Mouse (Mus musculus) E14TG2a.4 (cell line): Measurements from ENCODE around the gene Vegfc.

ENCODE experiments used
- H3K27me3 ChIP-seq: 2 replicates; pipeline ENCODE4 v1.6.1; 2014; ENCODE audit warnings: low read length, control low read depth; ENCODE audit not compliant: insufficient read depth
- H3K36me3 ChIP-seq: 2 replicates; pipeline ENCODE4 v1.6.1; 2014; ENCODE audit warnings: low read length, control low read depth; ENCODE audit not compliant: insufficient read depth
- H3K4me1 ChIP-seq: replicated peaks from 2 replicates; pipeline ENCODE4 v1.6.1; 2014; ENCODE audit warnings: low read depth, low read length, control low read depth
- H3K4me3 ChIP-seq: replicated peaks from 2 replicates; pipeline ENCODE4 v1.5.1; 2014; ENCODE audit warnings: mild to moderate bottlenecking, low read length
- H3K9me3 ChIP-seq: 2 replicates; pipeline ENCODE4 v1.6.1; 2014; ENCODE audit warnings: low read length, control low read depth
- CTCF ChIP-seq: conservative IDR thresholded peaks from 2 replicates; pipeline ENCODE4 v1.5.1; 2014; ENCODE audit warnings: low read length
- NANOG ChIP-seq: IDR thresholded peaks from 2 replicates; pipeline ENCODE4 v1.6.1; 2014; ENCODE audit warnings: borderline replicate concordance, low read length, mixed read lengths
- POU5F1 ChIP-seq: IDR thresholded peaks from 2 replicates; pipeline ENCODE4 v1.6.1; 2014; ENCODE audit warnings: low read length, borderline replicate concordance

The Vegfc gene

DNA sequence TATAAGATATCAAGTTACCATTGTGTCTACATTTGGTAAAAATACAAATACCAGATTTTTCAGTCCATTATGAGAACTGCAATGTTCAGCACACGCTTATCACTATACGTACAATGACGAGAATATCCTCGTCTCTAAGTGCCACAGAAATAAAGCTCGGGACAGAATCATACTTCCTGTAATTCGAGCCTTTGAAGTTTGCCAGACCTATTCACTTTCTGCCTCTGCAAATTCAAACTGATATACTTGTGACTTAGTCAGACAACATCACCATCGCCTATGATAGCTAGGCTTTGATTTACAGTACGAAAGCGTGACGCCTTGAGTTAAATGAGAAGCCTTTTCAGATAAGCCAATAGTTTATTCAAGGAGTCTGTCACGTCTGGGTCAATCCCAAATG is 1.6 kb downstream of the Vegfc start:
- peaks cover 51% of the 10 kb centered on the region for H3K4me1 ChIP-seq
- no peaks in the 10 kb centered on the region for H3K27me3 ChIP-seq
- H3K9me3 ChIP-seq: no peaks in the 10 kb centered on the region
- TF ChIP-seq POU5F1 (no peak), NANOG (no peak), CTCF (no peak)
- H3K36me3 ChIP-seq: peaks cover 13% of the 10 kb centered on the region
- peak overlapping the region; percentile 91 for H3K4me3 ChIP-seq

DNA sequence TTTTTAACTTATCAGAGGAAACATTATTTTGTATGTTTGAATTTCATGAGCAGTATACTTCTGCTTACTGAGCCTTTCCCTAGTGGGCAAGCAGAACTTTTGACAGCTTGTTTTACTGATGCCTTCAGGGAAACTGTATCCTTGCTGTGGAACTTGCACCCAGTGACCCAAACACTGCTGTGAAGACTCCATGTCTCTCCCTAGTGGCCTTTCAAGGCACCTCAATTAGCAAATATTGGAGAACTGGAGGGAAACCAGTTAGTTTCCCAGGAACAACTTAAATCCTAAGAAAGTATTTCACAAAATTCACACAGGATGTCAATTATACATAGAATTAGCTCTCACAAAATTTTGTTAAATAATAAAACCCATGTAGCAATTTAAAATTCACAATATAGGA is 2.2 kb downstream of the Vegfc start:
- Histone ChIP-seq H3K4me1 (peaks cover 45% of the 10 kb centered on the region), H3K36me3 (peaks cover 14% of the 10 kb centered on the region), H3K4me3 (peak overlapping the region; percentile 91; the same call in 1 of the 2 replicates), H3K9me3 (no peaks in the 10 kb centered on the region), H3K27me3 (no peaks in the 10 kb centered on the region)
- TF ChIP-seq POU5F1 (no peak), CTCF (peak; percentile 21; the same call in 1 of the 2 replicates), NANOG (no peak)

DNA sequence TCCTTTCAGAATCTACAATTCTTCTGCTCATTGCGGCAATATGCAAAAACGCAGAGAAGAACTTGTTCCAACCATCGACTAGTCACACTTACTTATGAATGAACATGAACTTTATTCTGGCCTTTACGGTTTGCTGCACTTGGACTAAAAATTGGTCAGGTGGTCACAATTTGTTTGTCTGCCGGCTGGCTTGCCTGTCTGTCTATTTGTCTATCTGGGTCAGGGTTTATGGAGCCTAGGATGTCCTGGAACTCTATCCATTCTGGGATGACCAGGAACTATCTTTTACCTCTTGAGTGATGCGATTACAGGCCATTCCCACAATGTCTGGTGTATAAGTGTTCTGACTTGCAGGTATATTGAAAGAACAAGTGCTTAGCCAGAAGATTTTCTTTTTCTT is 8.5 kb downstream of the Vegfc start:
- Histone ChIP-seq H3K9me3 (no peaks in the 10 kb centered on the region), H3K4me1 (peaks cover 10% of the 10 kb centered on the region; the same call in 1 of the 2 replicates), H3K36me3 (peaks cover 21% of the 10 kb centered on the region), H3K27me3 (no peaks in the 10 kb centered on the region), H3K4me3 (no peak overlapping the region)
- TF ChIP-seq NANOG (no peak), CTCF (no peak), POU5F1 (no peak)

DNA sequence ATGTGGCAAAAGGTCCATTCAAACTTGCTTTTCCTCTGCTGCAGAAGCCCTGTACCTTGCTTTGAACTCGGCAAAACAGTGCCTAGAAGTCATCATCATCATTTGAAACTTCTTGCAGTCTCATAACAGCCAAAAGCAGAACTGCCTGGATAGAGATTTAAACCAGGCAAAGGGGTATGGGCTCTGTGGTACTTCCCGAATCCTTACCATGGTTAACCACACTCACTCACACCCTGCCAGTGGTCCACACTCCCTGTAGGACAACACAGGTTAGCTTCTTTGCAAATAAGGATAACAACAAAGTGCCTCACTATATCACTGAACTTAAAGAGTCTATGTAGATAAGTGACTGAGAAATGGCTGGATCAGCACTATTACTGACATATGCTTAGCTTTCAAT is 9.7 kb downstream of the Vegfc start:
- Histone ChIP-seq H3K36me3 (peaks cover 16% of the 10 kb centered on the region; the same call in 1 of the 2 replicates), H3K4me3 (no peak overlapping the region), H3K9me3 (no peaks in the 10 kb centered on the region), H3K4me1 (peaks cover 8% of the 10 kb centered on the region; the same call in 1 of the 2 replicates), H3K27me3 (no peaks in the 10 kb centered on the region)
- TF ChIP-seq NANOG: no peak
- no peak for TF ChIP-seq CTCF
- no peak for TF ChIP-seq POU5F1

DNA sequence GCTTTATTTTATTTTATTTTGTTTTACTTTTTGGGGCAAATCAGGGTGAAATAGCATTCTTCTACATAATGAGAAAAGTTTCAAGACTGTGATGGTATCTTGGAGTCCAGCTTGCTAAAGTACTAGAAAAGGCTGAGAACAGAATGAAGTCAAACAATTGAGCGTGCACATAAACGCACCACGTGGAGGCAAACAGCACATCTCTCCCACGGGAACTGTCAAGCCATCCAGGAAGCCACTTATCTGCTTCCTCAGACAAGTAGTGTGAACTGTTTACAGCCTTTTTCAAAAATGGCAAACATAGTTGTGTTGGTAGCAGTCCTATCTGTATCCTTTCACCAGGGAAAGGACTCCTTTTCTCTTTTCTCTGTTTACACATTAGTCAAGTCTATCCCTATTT is 11.8 kb downstream of the Vegfc start:
- H3K36me3 ChIP-seq: peaks cover 9% of the 10 kb centered on the region; the same call in 1 of the 2 replicates
- no peaks in the 10 kb centered on the region for H3K27me3 ChIP-seq
- H3K4me3 ChIP-seq: no peak overlapping the region
- H3K4me1 ChIP-seq: no peaks in the 10 kb centered on the region
- TF ChIP-seq CTCF (no peak), POU5F1 (no peak), NANOG (no peak)
- H3K9me3 ChIP-seq: no peaks in the 10 kb centered on the region

DNA sequence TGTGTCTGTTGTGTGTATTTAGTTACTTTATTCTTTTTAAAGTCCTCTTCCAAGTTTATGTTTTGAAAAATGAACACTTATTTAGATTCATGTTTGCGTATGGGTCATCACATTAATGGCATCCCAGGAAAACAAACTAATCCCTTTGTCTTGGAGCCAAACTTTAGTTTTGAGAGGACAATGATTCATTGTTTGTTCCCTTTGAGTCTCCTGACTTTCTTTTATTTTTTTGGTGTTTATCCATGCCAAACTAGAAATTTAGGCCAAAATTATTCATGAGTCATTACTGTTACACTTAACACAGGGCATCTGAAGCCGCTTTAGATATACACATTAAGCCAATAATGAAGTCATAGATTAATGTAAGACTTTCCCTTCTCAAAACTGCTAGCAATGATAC is 12.5 kb downstream of the Vegfc start:
- Histone ChIP-seq H3K4me3 (no peak overlapping the region), H3K27me3 (no peaks in the 10 kb centered on the region), H3K9me3 (no peaks in the 10 kb centered on the region), H3K36me3 (peaks cover 9% of the 10 kb centered on the region; the same call in 1 of the 2 replicates), H3K4me1 (0 out of 2 replicates have a peak, but pooled peaks cover 2% of the 10 kb centered on the region)
- no peak for TF ChIP-seq CTCF

DNA sequence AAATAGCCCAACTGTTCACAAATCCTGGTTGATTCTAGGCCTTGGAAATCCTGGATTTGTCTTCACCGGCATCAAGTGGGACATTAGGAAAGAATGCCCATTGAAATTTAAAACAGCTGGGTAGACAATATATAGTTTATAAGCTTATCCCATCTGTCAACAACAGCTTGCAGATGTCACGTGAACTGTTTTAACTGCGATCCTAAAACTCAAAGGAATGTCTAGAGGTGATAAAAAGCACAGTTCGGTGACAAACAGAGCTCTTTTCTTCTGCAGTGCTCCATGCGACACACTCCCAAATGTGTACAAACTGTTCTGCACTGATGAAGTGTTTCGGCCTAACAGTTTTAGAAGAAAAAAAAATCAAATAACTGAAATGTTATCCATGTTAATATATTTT is 22.7 kb downstream of the Vegfc start:
- TF ChIP-seq NANOG (no peak), CTCF (no peak), POU5F1 (no peak)
- H3K27me3 ChIP-seq: no peaks in the 10 kb centered on the region
- H3K36me3 ChIP-seq: 0 out of 2 replicates have a peak, but pooled peaks cover 3% of the 10 kb centered on the region
- 0 out of 2 replicates have a peak, but pooled peaks cover 4% of the 10 kb centered on the region for H3K4me1 ChIP-seq
- no peak overlapping the region for H3K4me3 ChIP-seq
- H3K9me3 ChIP-seq: no peaks in the 10 kb centered on the region

DNA sequence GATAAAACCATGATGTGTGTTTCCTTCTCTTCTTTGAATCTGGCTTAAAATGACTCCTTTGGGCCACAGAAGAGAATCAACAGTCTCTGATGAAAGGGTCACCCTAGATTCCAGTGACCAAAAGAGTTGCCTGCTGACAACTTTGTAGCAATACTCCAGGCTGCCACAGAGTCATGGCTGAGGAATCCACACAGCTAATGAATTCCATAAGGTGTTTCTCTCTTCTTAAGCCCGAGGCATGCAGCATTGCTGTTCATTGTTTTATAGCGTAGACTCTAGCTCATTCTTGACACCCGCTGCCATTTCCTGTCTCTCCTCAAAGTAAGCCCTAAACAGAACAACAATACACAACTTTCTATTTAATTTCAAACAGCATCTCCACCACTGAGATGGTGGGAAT is 37.2 kb downstream of the Vegfc start:
- no peak for TF ChIP-seq POU5F1
- no peak for TF ChIP-seq NANOG
- TF ChIP-seq CTCF: no peak
- Histone ChIP-seq H3K9me3 (no peaks in the 10 kb centered on the region), H3K36me3 (no peaks in the 10 kb centered on the region)

DNA sequence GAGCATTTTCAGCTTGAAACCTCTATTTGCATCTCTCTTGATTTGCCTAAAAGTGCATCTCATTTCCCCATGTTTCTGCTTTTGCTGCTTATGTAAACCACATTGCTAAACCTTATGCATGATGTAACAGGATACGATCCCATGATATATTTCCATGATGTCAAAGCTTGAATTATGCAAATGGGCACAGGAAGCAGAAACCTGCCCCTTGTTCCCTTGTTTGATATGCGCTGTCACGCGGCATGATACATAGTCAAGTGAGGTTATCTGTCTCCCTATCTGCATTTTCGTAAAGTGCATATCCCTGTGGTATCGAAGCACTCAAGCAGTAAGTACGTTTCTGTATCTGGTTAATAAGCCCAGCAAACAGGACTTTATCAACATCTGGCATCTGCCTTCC is 42.7 kb downstream of the Vegfc start:
- TF ChIP-seq CTCF (no peak), POU5F1 (no peak), NANOG (no peak)
- no peaks in the 10 kb centered on the region for H3K4me1 ChIP-seq
- no peaks in the 10 kb centered on the region for H3K9me3 ChIP-seq
- H3K36me3 ChIP-seq: no peaks in the 10 kb centered on the region
- no peak overlapping the region for H3K4me3 ChIP-seq
- no peaks in the 10 kb centered on the region for H3K27me3 ChIP-seq

More for the DNA sequence above, 37.2 kb downstream of the Vegfc start:
- Histone ChIP-seq H3K27me3 (no peaks in the 10 kb centered on the region), H3K4me3 (no peak overlapping the region), H3K4me1 (no peaks in the 10 kb centered on the region)
